Mouse (Mus musculus): ENCODE results near the gene Stard8. TPM values are rescaled to one million over a fixed set of nuclear protein-coding genes. Genes with fewer than 3 reads are reported as not detected.

Stard8 gene
- polyA plus RNA-seq, 1 experiment = 0.04 TPM

DNA sequence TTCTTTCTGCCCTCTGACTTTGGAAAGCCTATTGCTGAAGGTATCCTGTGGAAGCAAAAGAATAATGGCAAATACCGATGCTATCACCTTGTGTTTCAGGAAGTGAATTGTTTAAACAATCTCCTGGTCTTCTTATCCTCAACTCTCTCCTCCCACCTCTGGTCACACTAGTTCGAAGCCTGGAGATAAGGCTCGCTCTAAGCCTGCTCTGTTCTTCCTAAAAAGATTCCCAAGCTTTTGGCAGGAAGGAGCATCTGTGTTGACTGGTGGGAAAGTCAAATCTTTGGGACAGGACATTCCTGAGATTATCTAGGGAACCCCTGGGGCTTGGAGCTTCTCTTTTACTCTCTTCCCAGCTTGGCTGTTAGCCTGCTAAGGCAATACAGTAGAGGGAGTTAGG, 8.2 kb downstream of the Stard8 start:
- Histone ChIP-seq H3K4me3 (replicated peaks) (no peak overlapping the region), H3K4me1 (ENCODE audit: control insufficient read depth) (no peaks in the 10 kb centered on the region; the same call in 1 of the 2 replicates), H3K9me3 (ENCODE audit: control insufficient read depth, low read length) (no peaks in the 10 kb centered on the region), H3K36me3 (ENCODE audit: control insufficient read depth) (no peaks in the 10 kb centered on the region), H3K27me3 (ENCODE audit: control insufficient read depth) (peaks cover 3% of the 10 kb centered on the region; the same call in 1 of the 2 replicates)
- TF ChIP-seq TAL1 (IDR thresholded peaks at IDR 0.05; ENCODE audit: low read length) (no peak), GATA1 (IDR thresholded peaks at IDR 0.05; ENCODE audit: low read length) (no peak)

DNA sequence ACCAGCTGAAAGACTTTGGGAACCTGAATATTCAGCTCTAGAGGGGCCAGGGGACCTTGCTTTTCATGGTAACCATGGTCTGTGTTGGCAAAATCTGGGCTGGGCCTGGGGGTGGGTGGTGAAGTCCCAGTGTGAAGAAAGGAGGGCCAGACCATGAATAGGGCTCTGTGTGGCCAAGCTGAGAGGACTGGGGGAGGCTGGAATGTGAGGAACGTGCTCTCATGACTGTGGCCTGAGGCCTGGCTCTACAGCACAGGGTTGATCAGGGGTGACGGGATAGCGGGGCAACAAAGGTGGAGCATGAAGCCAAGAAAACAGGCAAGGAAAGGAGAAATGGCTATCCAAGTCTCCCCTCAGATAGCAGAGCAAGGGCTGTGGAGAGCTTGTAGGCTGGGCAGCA, 9.4 kb downstream of the Stard8 start:
- H3K27me3 ChIP-seq (ENCODE audit: control insufficient read depth) = peaks cover 11% of the 10 kb centered on the region
- TF ChIP-seq GATA1 (IDR thresholded peaks at IDR 0.05; ENCODE audit: low read length) (no peak), TAL1 (IDR thresholded peaks at IDR 0.05; ENCODE audit: low read length) (no peak)
- no peaks in the 10 kb centered on the region; the same call in 1 of the 2 replicates for H3K4me1 ChIP-seq (ENCODE audit: control insufficient read depth)
- H3K4me3 ChIP-seq (replicated peaks) = no peak overlapping the region
- H3K9me3 ChIP-seq (ENCODE audit: control insufficient read depth, low read length) = no peaks in the 10 kb centered on the region
- no peaks in the 10 kb centered on the region for H3K36me3 ChIP-seq (ENCODE audit: control insufficient read depth)

DNA sequence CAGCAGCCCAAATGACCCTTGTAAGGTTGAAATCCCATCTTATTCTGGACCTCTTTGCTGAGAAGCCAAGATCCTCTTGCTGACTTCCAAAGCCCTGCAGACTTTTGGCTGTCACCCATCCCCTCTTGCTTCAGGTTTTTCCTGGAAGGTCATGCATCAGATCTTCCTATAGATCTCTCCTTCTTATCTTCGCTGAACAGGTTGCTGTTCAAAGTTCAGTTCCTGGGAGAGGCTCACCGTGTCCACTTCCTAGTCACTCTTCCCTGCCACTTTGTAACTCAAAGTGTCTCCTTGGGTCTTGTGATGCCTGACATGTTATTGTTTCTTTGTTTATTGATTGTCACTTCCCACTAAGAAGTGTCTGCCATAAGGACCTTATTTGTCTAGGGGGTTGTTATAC, 12.7 kb downstream of the Stard8 start:
- Histone ChIP-seq H3K27me3 (ENCODE audit: control insufficient read depth) (peaks cover 14% of the 10 kb centered on the region), H3K4me3 (replicated peaks) (no peak overlapping the region), H3K9me3 (ENCODE audit: control insufficient read depth, low read length) (no peaks in the 10 kb centered on the region), H3K4me1 (ENCODE audit: control insufficient read depth) (no peaks in the 10 kb centered on the region; the same call in 1 of the 2 replicates), H3K36me3 (ENCODE audit: control insufficient read depth) (no peaks in the 10 kb centered on the region)
- TF ChIP-seq TAL1 (IDR thresholded peaks at IDR 0.05; ENCODE audit: low read length) (no peak), GATA1 (IDR thresholded peaks at IDR 0.05; ENCODE audit: low read length) (no peak)

DNA sequence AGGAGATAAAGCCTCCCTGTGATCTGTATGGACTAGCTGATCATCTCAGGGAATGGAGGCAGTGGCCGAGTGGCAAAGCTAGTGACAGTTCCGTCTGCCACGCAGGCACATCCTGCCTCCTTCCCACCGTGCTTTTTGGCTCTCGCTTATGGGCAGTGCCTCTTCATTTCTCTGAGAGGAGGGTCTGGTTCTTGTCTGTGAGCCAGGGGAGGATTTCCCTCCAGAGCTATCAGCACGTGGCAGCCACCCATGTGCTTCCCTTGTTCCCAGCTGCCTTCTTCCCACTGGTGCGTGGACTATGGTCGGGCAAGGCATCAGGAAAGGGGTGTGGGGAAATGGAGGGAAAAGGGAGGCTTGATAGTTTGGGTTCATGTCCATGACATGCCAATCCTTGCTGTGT, 13.9 kb downstream of the Stard8 start:
- no peak for TF ChIP-seq GATA1 (IDR thresholded peaks at IDR 0.05; ENCODE audit: low read length)
- TF ChIP-seq TAL1 (IDR thresholded peaks at IDR 0.05; ENCODE audit: low read length) = no peak
- Histone ChIP-seq H3K27me3 (ENCODE audit: control insufficient read depth) (peaks cover 17% of the 10 kb centered on the region), H3K4me1 (ENCODE audit: control insufficient read depth) (no peaks in the 10 kb centered on the region; the same call in 1 of the 2 replicates), H3K4me3 (replicated peaks) (no peak overlapping the region), H3K9me3 (ENCODE audit: control insufficient read depth, low read length) (no peaks in the 10 kb centered on the region), H3K36me3 (ENCODE audit: control insufficient read depth) (no peaks in the 10 kb centered on the region)

DNA sequence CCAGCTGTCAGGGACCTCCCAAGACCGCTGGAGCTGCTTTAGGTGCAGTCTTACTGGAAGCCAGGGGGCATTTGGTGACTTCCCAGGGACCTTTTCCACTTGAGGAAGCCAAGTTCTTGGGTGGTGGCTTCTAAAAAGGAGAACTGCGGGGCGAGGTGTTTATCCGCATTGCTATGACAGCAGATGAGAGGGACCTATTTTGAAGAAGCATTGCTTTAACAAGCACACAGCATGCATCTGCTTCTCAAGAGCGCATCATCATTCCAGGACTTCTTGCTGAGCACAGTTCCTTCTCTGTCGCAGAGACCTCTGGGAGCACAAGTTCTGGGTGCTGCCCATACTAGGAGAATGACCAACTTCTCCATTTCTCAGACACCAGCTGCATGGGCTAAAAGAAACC, 14.8 kb downstream of the Stard8 start:
- H3K27me3 ChIP-seq (ENCODE audit: control insufficient read depth) = peaks cover 17% of the 10 kb centered on the region
- H3K4me1 ChIP-seq (ENCODE audit: control insufficient read depth) = no peaks in the 10 kb centered on the region; the same call in 1 of the 2 replicates
- H3K4me3 ChIP-seq (replicated peaks) = no peak overlapping the region
- TF ChIP-seq GATA1 (IDR thresholded peaks at IDR 0.05; ENCODE audit: low read length) (no peak), TAL1 (IDR thresholded peaks at IDR 0.05; ENCODE audit: low read length) (no peak)
- H3K36me3 ChIP-seq (ENCODE audit: control insufficient read depth) = no peaks in the 10 kb centered on the region
- H3K9me3 ChIP-seq (ENCODE audit: control insufficient read depth, low read length) = no peaks in the 10 kb centered on the region

DNA sequence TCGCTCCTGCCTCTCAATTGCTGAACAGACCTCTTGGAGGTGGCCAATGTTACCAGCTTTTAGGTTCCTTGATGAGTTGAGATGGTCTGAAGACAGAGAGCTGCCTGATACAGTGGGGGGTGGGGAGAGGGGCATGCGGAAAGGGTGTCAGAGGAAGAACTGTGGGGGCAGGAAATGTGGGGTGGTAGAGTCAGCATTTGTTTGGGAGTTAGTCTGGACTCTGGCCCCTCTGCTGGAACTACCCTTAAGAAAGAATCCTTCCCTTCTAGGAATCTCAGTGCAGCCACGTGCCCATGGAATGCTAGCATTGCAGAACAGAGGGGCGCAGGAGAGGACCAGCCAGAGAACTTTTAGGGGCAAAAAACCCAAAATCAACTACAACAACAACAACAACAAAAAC, 16.3 kb downstream of the Stard8 start:
- H3K4me1 ChIP-seq (ENCODE audit: control insufficient read depth) = no peaks in the 10 kb centered on the region; the same call in 1 of the 2 replicates
- H3K4me3 ChIP-seq (replicated peaks) = no peak overlapping the region
- H3K27me3 ChIP-seq (ENCODE audit: control insufficient read depth) = peaks cover 20% of the 10 kb centered on the region
- no peaks in the 10 kb centered on the region for H3K36me3 ChIP-seq (ENCODE audit: control insufficient read depth)
- TF ChIP-seq GATA1 (IDR thresholded peaks at IDR 0.05; ENCODE audit: low read length) (no peak), TAL1 (IDR thresholded peaks at IDR 0.05; ENCODE audit: low read length) (no peak)
- H3K9me3 ChIP-seq (ENCODE audit: control insufficient read depth, low read length) = no peaks in the 10 kb centered on the region

DNA sequence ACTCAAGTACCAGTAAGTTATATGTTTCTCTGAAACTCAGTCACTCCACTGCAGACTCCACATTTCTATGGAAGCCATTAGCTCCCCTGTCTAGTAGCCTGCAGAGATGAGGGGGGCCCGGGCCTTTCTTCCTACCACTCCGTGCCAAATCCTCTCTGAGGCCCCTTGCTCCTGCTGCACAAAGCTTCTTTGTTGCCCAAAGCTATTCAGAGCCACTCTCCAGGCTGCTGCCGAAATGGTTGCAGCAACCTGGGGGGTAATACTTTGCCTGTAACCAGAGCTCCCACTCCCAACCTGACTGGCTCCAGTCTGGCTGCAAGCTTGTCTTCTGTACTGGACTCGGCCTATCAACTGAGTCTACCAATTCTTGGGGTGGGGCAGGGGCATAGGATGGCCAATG, 17.2 kb downstream of the Stard8 start:
- no peak for TF ChIP-seq GATA1 (IDR thresholded peaks at IDR 0.05; ENCODE audit: low read length)
- no peak for TF ChIP-seq TAL1 (IDR thresholded peaks at IDR 0.05; ENCODE audit: low read length)
- H3K4me3 ChIP-seq (replicated peaks) = no peak overlapping the region
- no peaks in the 10 kb centered on the region for H3K36me3 ChIP-seq (ENCODE audit: control insufficient read depth)
- H3K9me3 ChIP-seq (ENCODE audit: control insufficient read depth, low read length) = no peaks in the 10 kb centered on the region
- H3K27me3 ChIP-seq (ENCODE audit: control insufficient read depth) = peaks cover 20% of the 10 kb centered on the region
- H3K4me1 ChIP-seq (ENCODE audit: control insufficient read depth) = no peaks in the 10 kb centered on the region; the same call in 1 of the 2 replicates

DNA sequence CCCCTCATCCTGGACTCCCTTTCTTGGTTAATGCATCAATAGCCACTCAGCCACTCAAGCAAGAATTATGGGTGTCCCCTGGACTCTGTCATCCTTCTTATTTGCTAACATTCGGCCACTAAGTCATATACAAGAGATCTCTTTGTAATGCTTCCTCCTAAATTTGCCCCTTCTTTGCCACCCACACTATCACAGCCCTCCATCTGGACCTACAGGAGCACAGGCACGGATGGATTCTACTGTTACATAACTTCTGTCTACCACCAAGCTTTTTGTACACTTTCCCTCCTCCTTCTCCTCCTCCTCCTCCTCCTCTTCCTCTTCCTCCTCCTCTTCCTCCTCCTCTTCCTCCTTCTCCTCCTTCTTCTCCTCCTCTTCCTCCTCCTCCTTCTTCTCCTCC, 18.5 kb downstream of the Stard8 start:
- H3K9me3 ChIP-seq (ENCODE audit: control insufficient read depth, low read length) = no peaks in the 10 kb centered on the region
- TF ChIP-seq TAL1 (IDR thresholded peaks at IDR 0.05; ENCODE audit: low read length) = no peak
- TF ChIP-seq GATA1 (IDR thresholded peaks at IDR 0.05; ENCODE audit: low read length) = no peak
- peaks cover 26% of the 10 kb centered on the region for H3K27me3 ChIP-seq (ENCODE audit: control insufficient read depth)
- H3K4me3 ChIP-seq (replicated peaks) = no peak overlapping the region
- H3K36me3 ChIP-seq (ENCODE audit: control insufficient read depth) = no peaks in the 10 kb centered on the region
- H3K4me1 ChIP-seq (ENCODE audit: control insufficient read depth) = no peaks in the 10 kb centered on the region

DNA sequence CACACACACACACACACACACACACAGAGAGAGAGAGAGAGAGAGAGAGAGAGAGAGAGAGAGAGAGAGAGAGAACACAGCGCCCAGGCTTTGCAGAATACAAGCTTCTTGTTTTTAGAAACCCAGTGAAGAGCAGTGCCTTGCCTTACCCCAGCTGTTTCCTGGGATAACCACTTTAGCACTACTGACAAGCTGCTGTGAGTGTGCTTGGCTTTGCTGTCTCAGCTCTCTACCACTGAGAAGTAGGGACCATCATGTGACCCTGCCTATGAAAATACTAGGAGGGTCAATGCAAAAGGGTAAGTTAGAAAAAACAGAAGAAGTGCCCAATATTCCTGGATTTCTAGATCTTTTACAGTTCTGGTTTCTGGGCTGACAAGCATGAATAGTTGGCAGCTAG, 20.9 kb downstream of the Stard8 start:
- Histone ChIP-seq H3K36me3 (ENCODE audit: control insufficient read depth) (no peaks in the 10 kb centered on the region), H3K4me1 (ENCODE audit: control insufficient read depth) (no peaks in the 10 kb centered on the region), H3K9me3 (ENCODE audit: control insufficient read depth, low read length) (no peaks in the 10 kb centered on the region), H3K4me3 (replicated peaks) (no peak overlapping the region), H3K27me3 (ENCODE audit: control insufficient read depth) (peaks cover 18% of the 10 kb centered on the region)
- TF ChIP-seq GATA1 (IDR thresholded peaks at IDR 0.05; ENCODE audit: low read length) (no peak), TAL1 (IDR thresholded peaks at IDR 0.05; ENCODE audit: low read length) (no peak)

DNA sequence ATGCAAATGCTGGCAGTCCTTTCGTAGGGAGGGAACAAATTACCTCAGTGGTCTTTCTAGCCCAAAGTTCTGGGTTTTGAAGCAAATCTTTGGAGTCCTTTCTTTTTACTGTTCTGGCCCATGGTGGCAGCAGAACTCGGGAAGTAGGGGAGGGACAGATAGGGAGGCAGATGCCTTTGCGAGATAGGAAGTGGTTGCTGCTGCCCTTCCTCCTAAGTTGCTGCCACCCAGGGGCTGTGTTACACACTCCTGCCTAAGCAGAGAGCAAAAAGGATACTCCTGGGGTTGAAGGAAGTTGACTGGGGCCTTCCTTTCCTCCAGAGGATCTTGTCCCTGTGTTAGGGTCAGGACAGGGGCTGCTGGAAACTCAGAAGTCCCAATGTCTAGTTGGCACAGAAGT, 32.4 kb downstream of the Stard8 start:
- H3K9me3 ChIP-seq (ENCODE audit: control insufficient read depth, low read length) = no peaks in the 10 kb centered on the region
- H3K4me3 ChIP-seq (replicated peaks) = no peak overlapping the region
- H3K36me3 ChIP-seq (ENCODE audit: control insufficient read depth) = no peaks in the 10 kb centered on the region
- TF ChIP-seq TAL1 (IDR thresholded peaks at IDR 0.05; ENCODE audit: low read length) (no peak), GATA1 (IDR thresholded peaks at IDR 0.05; ENCODE audit: low read length) (no peak)
- peaks cover 3% of the 10 kb centered on the region; the same call in 1 of the 2 replicates for H3K27me3 ChIP-seq (ENCODE audit: control insufficient read depth)
- H3K4me1 ChIP-seq (ENCODE audit: control insufficient read depth) = no peaks in the 10 kb centered on the region

Measured in erythroblast, embryonic 14.5 days (primary cell).